ENCODE assay signal across 8 mouse cellular contexts in genomic region chr13:78203348-78204061, GRCm38 (mm10). TPM values are rescaled to one million over a fixed set of nuclear protein-coding genes. Genes with fewer than 3 reads are reported as not detected.
A peak's percentile ranks its signal among the peaks of the same experiment; 100 is the strongest.
DNase-seq lines count a peak whose midpoint lies in the region; ATAC-seq lines count a peak whose summit lies in the region.

No protein-coding gene starts in this region.

- H3K4me1 ChIP-seq in brown adipose tissue, adult 24 weeks (ENCODE audit: control insufficient read depth, insufficient read depth, insufficient read length, low read length) = no peaks in the 10 kb centered on the region
- peaks cover 43% of the 10 kb centered on the region for H3K4me1 ChIP-seq in forebrain, embryonic 13.5 days
- H3K4me1 ChIP-seq in intestine, embryonic 14.5 days (replicated peaks; ENCODE audit: control insufficient read depth, insufficient read depth, low read length) = no peaks in the 10 kb centered on the region
- H3K4me1 ChIP-seq in liver, embryonic 13.5 days (replicated peaks) = no peaks in the 10 kb centered on the region

- peak; percentile 59 for ATAC-seq in forebrain, embryonic 13.5 days
- ATAC-seq in intestine, embryonic 14.5 days (replicated peaks; ENCODE audit: low FRiP score, low TSS enrichment, low read depth) = peak; percentile 9; the same call in 1 of the 2 replicates
- ATAC-seq in liver, embryonic 13.5 days (ENCODE audit: low read depth) = no peak

- H3K27me3 ChIP-seq in forebrain, embryonic 13.5 days = peaks cover 26% of the 10 kb centered on the region
- H3K27me3 ChIP-seq in intestine, embryonic 14.5 days (replicated peaks; ENCODE audit: control insufficient read depth, insufficient read depth, low read length) = peaks cover 55% of the 10 kb centered on the region
- peaks cover 93% of the 10 kb centered on the region for H3K27me3 ChIP-seq in liver, embryonic 13.5 days

- peak; percentile 71 to 85 for DNase-seq in left cerebral cortex, adult 18-20 months (ENCODE audit: low spot score in 2 of 2)
- no peak for DNase-seq in left cerebral cortex, adult 11 months (ENCODE audit: low spot score)
- peak; percentile 78 for DNase-seq in intestine, embryonic 14.5 days (ENCODE audit: low spot score)
- no peak for DNase-seq in liver, embryonic 13.5 days
- peak; percentile 84 for DNase-seq in retina, embryonic 14.5 days (ENCODE audit: low spot score)
- no peak for DNase-seq in spleen, postnatal 14 days (ENCODE audit: low spot score in 2 of 2)

- no peaks in the 10 kb centered on the region for H3K9me3 ChIP-seq in forebrain, embryonic 13.5 days (replicated peaks)
- no peaks in the 10 kb centered on the region for H3K9me3 ChIP-seq in intestine, embryonic 14.5 days (ENCODE audit: control insufficient read depth, low read length)
- H3K9me3 ChIP-seq in liver, embryonic 13.5 days (replicated peaks) = no peaks in the 10 kb centered on the region

- H3K9ac ChIP-seq in forebrain, embryonic 13.5 days = peak overlapping the region; percentile 95
- H3K9ac ChIP-seq in intestine, embryonic 14.5 days (ENCODE audit: low read length) = peak overlapping the region; percentile 50
- no peak overlapping the region; the same call in 1 of the 2 replicates for H3K9ac ChIP-seq in liver, embryonic 13.5 days

- peak overlapping the region; percentile 61 for H3K4me3 ChIP-seq in brown adipose tissue, adult 24 weeks (ENCODE audit: insufficient read depth, low read depth, low read length)
- H3K4me3 ChIP-seq in forebrain, embryonic 13.5 days = peak overlapping the region; percentile 95
- H3K4me3 ChIP-seq in intestine, embryonic 14.5 days (ENCODE audit: low read depth, low read length) = peak overlapping the region; percentile 67
- H3K4me3 ChIP-seq in liver, embryonic 13.5 days (replicated peaks) = peak overlapping the region; percentile 47

- peak overlapping the region; percentile 78 for H3K4me2 ChIP-seq in forebrain, embryonic 13.5 days
- H3K4me2 ChIP-seq in intestine, embryonic 14.5 days (ENCODE audit: low read length) = peak overlapping the region; percentile 85
- H3K4me2 ChIP-seq in liver, embryonic 13.5 days = peak overlapping the region; percentile 41

- H3K27ac ChIP-seq in brown adipose tissue, adult 24 weeks (replicated peaks; ENCODE audit: low read depth, low read length) = peak overlapping the region; percentile 45
- H3K27ac ChIP-seq in forebrain, embryonic 13.5 days = peak overlapping the region; percentile 98
- peak overlapping the region; percentile 77 for H3K27ac ChIP-seq in intestine, embryonic 14.5 days (ENCODE audit: low read depth)
- no peak overlapping the region for H3K27ac ChIP-seq in liver, embryonic 13.5 days

- under 1% methylated on average over 37 of the region's 37 CpGs for WGBS in forebrain, embryonic 13.5 days
- WGBS in intestine, embryonic 14.5 days = 1% methylated on average over 37 of the region's 37 CpGs
- 2% methylated on average over 25 of the region's 37 CpGs for WGBS in liver, embryonic 13.5 days (ENCODE audit: insufficient replicate concordance)

- no peaks in the 10 kb centered on the region for H3K36me3 ChIP-seq in forebrain, embryonic 13.5 days (ENCODE audit: poor library complexity, severe bottlenecking)
- no peaks in the 10 kb centered on the region for H3K36me3 ChIP-seq in intestine, embryonic 14.5 days (ENCODE audit: control insufficient read depth, insufficient read depth, low read length)
- H3K36me3 ChIP-seq in liver, embryonic 13.5 days = no peaks in the 10 kb centered on the region

RNA-seq across cellular contexts. Expression of gene Nr2f1, which starts 3.9 kb away (rescaled TPM):
- total RNA-seq in left cerebral cortex, adult 18-20 months (2021) = 100 to 1,000 TPM; 113 to 124 TPM
- polyA plus RNA-seq in brown adipose tissue, adult 24 weeks (2012; ENCODE audit: insufficient read depth, insufficient read length, missing spikeins) = 1.1 and 1.2 TPM in 2 replicates
- 94.7 and 112 TPM in 2 replicates for polyA plus RNA-seq in forebrain, embryonic 13.5 days (2015; fragmentation: Nextera tagmentation; extraction: Ambion mirVana)
- polyA plus RNA-seq in intestine, embryonic 14.5 days (2014; fragmentation: Nextera tagmentation; extraction: Ambion mirVana) = 3.3 and 5.2 TPM in 2 replicates
- polyA plus RNA-seq in liver, embryonic 13.5 days (2015; fragmentation: Nextera tagmentation; extraction: Ambion mirVana) = 0.48 and 0.68 TPM in 2 replicates

Comparison
In these comparisons a context has a peak if more than half of its experiments do, and no peak if none do; other contexts are left out.
1. DNase-seq: peak in left cerebral cortex, adult 18-20 months (2 of 2), intestine, embryonic 14.5 days (single experiment) and retina, embryonic 14.5 days (single experiment); none in left cerebral cortex, adult 11 months (single experiment), liver, embryonic 13.5 days (single experiment) and spleen, postnatal 14 days (0 of 2).
2. RNA of gene Nr2f1, which starts 3.9 kb away (polyA plus RNA-seq): 94.7 to 112 TPM in forebrain, embryonic 13.5 days; 3.3 to 5.2 TPM in intestine, embryonic 14.5 days, 1.1 to 1.2 TPM in brown adipose tissue, adult 24 weeks and 0.48 to 0.68 TPM in liver, embryonic 13.5 days; every median in the first group is over 10 times any median in the second.
3. Peak in every context shown above with its lines, with median percentiles within 50 percentile points of each other: H3K4me3 ChIP-seq and H3K4me2 ChIP-seq.